Mouse (Mus musculus) G1E (cell line): ENCODE measurements around the gene Hnrnpa1. TPM values are rescaled to one million over a fixed set of nuclear protein-coding genes. Genes with fewer than 3 reads are reported as not detected.
"Not testable (repeated sequence)": the region's sequence is repeated elsewhere in the genome, so short reads cannot be mapped to it uniquely, and the experiment has no call there.

Experiments used
- ATAC-seq: 2 replicates; pipeline ENCODE4 v1.8.0; 2016; ENCODE audit warnings: mild to moderate bottlenecking; ENCODE audit not compliant: insufficient number of reproducible peaks, poor library complexity, low FRiP score, severe bottlenecking; ENCODE audit errors: extremely low read depth
- DNase-seq: peaks from one replicate; pipeline ENCODE4 v3.0.0; 2012; ENCODE audit warnings: low spot score
- H3K27me3 ChIP-seq: 2 replicates; pipeline ENCODE4 v1.6.1; 2012; ENCODE audit warnings: mild to moderate bottlenecking, low read length, inconsistent platforms; ENCODE audit not compliant: insufficient read depth
- H3K36me3 ChIP-seq: replicated peaks from 2 replicates; pipeline ENCODE3; 2012; ENCODE audit warnings: mild to moderate bottlenecking, inconsistent platforms
- H3K4me1 ChIP-seq: 2 replicates; pipeline ENCODE4 v1.6.1; 2012; ENCODE audit warnings: low read depth, low read length, inconsistent platforms, mixed read lengths; ENCODE audit not compliant: insufficient read depth
- H3K4me3 ChIP-seq: 2 replicates; pipeline ENCODE4 v1.5.1; 2012; ENCODE audit warnings: low read depth, mild to moderate bottlenecking, inconsistent platforms, low read length, moderate library complexity, mixed read lengths
- H3K9me3 ChIP-seq: replicated peaks from 2 replicates; pipeline ENCODE4 v1.6.1; 2012; ENCODE audit warnings: inconsistent platforms
- CTCF ChIP-seq: IDR thresholded peaks from 2 replicates; pipeline ENCODE4 v1.5.1; 2012; ENCODE audit warnings: low read depth, low read length, inconsistent platforms, mixed read lengths
- GATA1 ChIP-seq: IDR thresholded peaks from 2 replicates; pipeline ENCODE4 v1.6.1; 2012; ENCODE audit warnings: borderline replicate concordance, low read length, inconsistent platforms, mixed read lengths
- GATA2 ChIP-seq: IDR thresholded peaks from 2 replicates; pipeline ENCODE4 v1.6.1; 2012; ENCODE audit warnings: low read depth, low read length, inconsistent platforms, borderline replicate concordance
- POLR2AphosphoS5 ChIP-seq: IDR thresholded peaks from 2 replicates; pipeline ENCODE4 v1.6.1; 2012; ENCODE audit warnings: low read depth, low read length, inconsistent platforms; ENCODE audit not compliant: insufficient replicate concordance
- TAL1 ChIP-seq: conservative IDR thresholded peaks from 2 replicates; pipeline ENCODE4 v1.6.1; 2012; ENCODE audit warnings: low read depth, low read length, inconsistent platforms, mixed read lengths
- polyA plus RNA-seq: library from polyadenylated mRNA; stranded (reverse); fragments of >175 nt; gene quantifications from 2 replicates; pipeline ENCODE4 v1.2.3, GENCODE M21; 2012
- total RNA-seq, 2 experiments: library from RNA; stranded (forward) in 1 of 2; stranded (reverse) in 1 of 2; fragments of 200-1000 nt in 1 of 2; fragments of >200 nt in 1 of 2; fragmentation: Nextera tagmentation in 1 of 2; gene quantifications; 2 replicates each; pipeline ENCODE4 v1.2.3; 2014 to 2017

The Hnrnpa1 gene
- total and polyA plus RNA-seq, 3 experiments = 212 to 984 (median 391) TPM

GRCm38 (mm10) chr15:103247078-103247781 lies 7.0 kb downstream of the Hnrnpa1 start:
- H3K27me3 ChIP-seq = no peaks in the 10 kb centered on the region
- H3K4me3 ChIP-seq = no peak overlapping the region
- H3K9me3 ChIP-seq = no peaks in the 10 kb centered on the region
- TF ChIP-seq GATA1 (no peak), POLR2AphosphoS5 (0 out of 2 replicates have a peak, but pooled peaks have one; percentile 59), TAL1 (no peak)
- H3K4me1 ChIP-seq = peaks cover 69% of the 10 kb centered on the region
- DNase-seq = no peak
- ATAC-seq = no peak
- peaks cover 88% of the 10 kb centered on the region for H3K36me3 ChIP-seq

- DNase-seq (no peak), ATAC-seq (no peak)
- Histone ChIP-seq H3K27me3 (no peaks in the 10 kb centered on the region), H3K9me3 (no peaks in the 10 kb centered on the region), H3K36me3 (peaks cover 87% of the 10 kb centered on the region), H3K4me3 (no peak overlapping the region), H3K4me1 (peaks cover 74% of the 10 kb centered on the region)
- TF ChIP-seq GATA1 = no peak
- TF ChIP-seq POLR2AphosphoS5 = peak; percentile 61; the same call in 1 of the 2 replicates
These were observed 7.7 kb downstream of the Hnrnpa1 start for GRCm38 (mm10) chr15:103247782-103248400.

GRCm38 (mm10) chr15:103248401-103249313 lies 8.4 kb downstream of the Hnrnpa1 start:
- peaks cover 76% of the 10 kb centered on the region for H3K4me1 ChIP-seq
- no peak for DNase-seq

DNA sequence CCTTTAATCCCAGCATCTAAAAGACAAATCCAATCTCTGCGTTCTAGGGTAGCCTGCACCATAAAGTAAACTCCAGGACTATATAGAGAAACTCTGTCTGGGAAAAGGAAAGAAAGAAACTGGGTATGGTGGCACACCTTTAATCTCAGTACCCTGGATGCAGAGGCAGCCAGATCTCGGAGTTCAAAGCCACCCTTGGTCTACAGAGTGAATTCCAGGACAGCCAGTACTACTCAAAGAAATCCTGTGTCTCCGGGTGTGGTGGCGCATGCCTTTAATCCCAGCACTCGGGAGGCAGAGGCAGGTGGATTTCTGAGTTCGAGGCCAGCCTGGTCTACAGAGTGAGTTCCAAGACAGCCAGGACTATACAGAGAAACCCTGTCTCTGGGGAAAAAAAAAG lies 9.3 kb downstream of the Hnrnpa1 start:
- not testable (repeated sequence) for H3K9me3 ChIP-seq, DNase-seq, H3K27me3 ChIP-seq, H3K4me3 ChIP-seq, ATAC-seq
- H3K4me1 ChIP-seq = peaks cover 74% of the 10 kb centered on the region
- H3K36me3 ChIP-seq = peaks cover 84% of the 10 kb centered on the region

More at GRCm38 (mm10) chr15:103248401-103249313, 8.4 kb downstream of the Hnrnpa1 start:
- no peak for ATAC-seq
- no peak for TF ChIP-seq CTCF
- peak; percentile 67; the same call in 1 of the 2 replicates for TF ChIP-seq POLR2AphosphoS5
- TF ChIP-seq GATA2 = no peak
- Histone ChIP-seq H3K9me3 (no peaks in the 10 kb centered on the region), H3K36me3 (peaks cover 86% of the 10 kb centered on the region), H3K4me3 (peak overlapping the region; percentile 21; the same call in 1 of the 2 replicates), H3K27me3 (no peaks in the 10 kb centered on the region)

- Histone ChIP-seq H3K4me1 (peaks cover 70% of the 10 kb centered on the region), H3K9me3 (no peaks in the 10 kb centered on the region), H3K27me3 (no peaks in the 10 kb centered on the region), H3K4me3 (peak overlapping the region; percentile 87), H3K36me3 (peaks cover 79% of the 10 kb centered on the region)
- TF ChIP-seq CTCF = peak; percentile 94
- TF ChIP-seq TAL1 = no peak
- ATAC-seq (peak; percentile 16; the same call in 1 of the 2 replicates), DNase-seq (peak; percentile 47)
These were observed 10.0 kb downstream of the Hnrnpa1 start for GRCm38 (mm10) chr15:103250195-103250740.

GRCm38 (mm10) chr15:103251595-103251994 lies 11.4 kb downstream of the Hnrnpa1 start:
- no peaks in the 10 kb centered on the region for H3K9me3 ChIP-seq
- no peak for TF ChIP-seq GATA1
- TF ChIP-seq GATA2 = no peak
- TF ChIP-seq POLR2AphosphoS5 = no peak
- no peak for TF ChIP-seq CTCF
- TF ChIP-seq TAL1 = peak; percentile 97
- peak; percentile 65 for ATAC-seq
- peaks cover 73% of the 10 kb centered on the region for H3K4me1 ChIP-seq
- no peaks in the 10 kb centered on the region for H3K27me3 ChIP-seq
- peaks cover 68% of the 10 kb centered on the region for H3K36me3 ChIP-seq
- H3K4me3 ChIP-seq = peak overlapping the region; percentile 87
- peak; percentile 67 for DNase-seq
